Mouse (Mus musculus): ENCODE results near the gene Gm20838.
"Not testable (repeated sequence)": the region's sequence is repeated elsewhere in the genome, so short reads cannot be mapped to it uniquely, and the experiment has no call there.

Gm20838 gene

DNA sequence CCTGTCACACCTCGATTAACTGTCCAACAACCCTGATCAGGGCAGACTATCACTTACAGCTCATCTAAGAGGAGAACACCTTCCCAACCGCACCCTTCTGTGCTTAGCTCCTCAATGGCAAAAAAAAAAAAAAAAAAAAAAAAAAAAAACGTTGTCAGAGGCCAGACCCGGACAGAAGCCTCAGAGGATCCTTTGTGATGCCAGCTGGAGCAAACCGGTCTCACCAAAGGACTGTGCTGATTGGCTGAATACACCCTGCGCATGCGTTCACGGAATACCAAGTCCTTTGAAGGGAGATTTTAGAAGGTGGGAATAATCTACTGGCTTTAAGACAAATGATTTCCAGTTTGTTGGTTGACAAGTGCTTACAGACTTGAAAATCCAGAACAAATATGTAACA lies at the start of gene Gm20838:
Gm20838 (minus strand) TSS at position 101 of the 400 bp plus-strand sequence.
- not testable (repeated sequence) for DNase-seq

Data from lung, postnatal 36 days (tissue).